Mouse (Mus musculus) liver, embryonic 11.5 days (tissue): Measurements from ENCODE around the gene Gm42906. TPM values are rescaled to one million over a fixed set of nuclear protein-coding genes. Genes with fewer than 3 reads are reported as not detected.

Source experiments
- ATAC-seq: fragments of 200-750 bp; cut with Nextera tagmentation; replicated peaks from 2 replicates; pipeline ENCODE4 v1.8.0; 2017; ENCODE audit warnings: moderate number of reproducible peaks, mild to moderate bottlenecking, moderate TSS enrichment, moderate library complexity; ENCODE audit not compliant: low FRiP score
- DNase-seq: peaks from one replicate; pipeline ENCODE4 v3.0.0-alpha.2; 2017; ENCODE audit warnings: low spot score
- H3K27ac ChIP-seq: fragments of 300-500 bp; sonication (generic); 2 replicates; pipeline ENCODE4 v1.5.1; 2014; ENCODE audit warnings: mild to moderate bottlenecking, low read depth, low read length, control low read depth
- H3K27me3 ChIP-seq: fragments of 300-500 bp; sonication (generic); replicated peaks from 2 replicates; pipeline ENCODE4 v1.6.1; 2014; ENCODE audit warnings: low read length, mixed read lengths; ENCODE audit not compliant: control insufficient read depth, insufficient read depth
- H3K36me3 ChIP-seq: fragments of 300-500 bp; sonication (generic); 2 replicates; pipeline ENCODE4 v1.6.1; 2014; ENCODE audit warnings: mild to moderate bottlenecking, low read length, moderate library complexity, mixed read lengths; ENCODE audit not compliant: control insufficient read depth, insufficient read depth
- H3K4me1 ChIP-seq: fragments of 300-500 bp; sonication (generic); replicated peaks from 2 replicates; pipeline ENCODE4 v1.6.1; 2014; ENCODE audit warnings: low read length, mixed read lengths; ENCODE audit not compliant: control insufficient read depth, insufficient read depth
- H3K4me2 ChIP-seq: fragments of 300-500 bp; sonication (generic); 2 replicates; pipeline ENCODE4 v1.6.1; 2014; ENCODE audit warnings: mild to moderate bottlenecking, control low read depth, moderate library complexity
- H3K4me3 ChIP-seq: fragments of 300-500 bp; sonication (generic); 2 replicates; pipeline ENCODE4 v1.5.1; 2014; ENCODE audit warnings: low read depth, low read length, control low read depth
- H3K9ac ChIP-seq: fragments of 300-500 bp; sonication (generic); 2 replicates; pipeline ENCODE4 v1.6.1; 2014; ENCODE audit warnings: low read depth, low read length, control low read depth
- H3K9me3 ChIP-seq: fragments of 300-500 bp; sonication (generic); 2 replicates; pipeline ENCODE4 v1.6.1; 2016; ENCODE audit warnings: low read length, inconsistent platforms, mixed read lengths; ENCODE audit not compliant: control insufficient read depth
- WGBS: fragments of 180-500 bp; shearing (Covaris S2); extraction: QIAGEN DNeasy Blood & Tissue Kit; methylation state at CpG from one replicate; pipeline ENCODE4 v1.1.7; 2014; 5-methylcytosine and 5-hydroxymethylcytosine counted together
- polyA plus RNA-seq: library from polyadenylated mRNA; unstranded; fragments of >200 nt; fragmentation: Nextera tagmentation; extraction: Ambion mirVana; gene quantifications from 2 replicates; pipeline ENCODE4 v1.2.1, GENCODE M21; 2014

Gene Gm42906
- polyA plus RNA-seq, 1 experiment from 2014 or later: not detected

DNA sequence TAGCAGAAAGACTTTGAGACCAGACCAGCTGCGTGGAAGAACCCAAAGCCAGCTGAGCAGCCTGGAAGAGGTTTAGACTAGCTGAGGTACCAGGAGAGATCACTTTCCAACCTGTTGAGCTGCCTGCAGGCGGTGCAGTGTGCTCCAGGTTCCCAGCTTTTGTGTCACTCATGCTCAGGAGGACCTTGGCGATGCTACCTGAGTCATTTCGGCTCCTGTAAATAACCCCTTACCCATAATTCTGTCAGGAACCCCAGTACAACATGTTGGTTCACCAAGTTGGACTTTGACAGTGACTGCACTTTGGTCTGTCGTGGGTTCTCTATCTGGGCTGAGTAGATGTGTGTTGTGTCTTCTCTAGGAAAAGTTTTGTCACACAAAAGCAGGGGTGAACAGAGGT is 409.5 kb downstream of the Gm42906 start:
- Histone ChIP-seq H3K27ac (no peak overlapping the region), H3K9ac (no peak overlapping the region), H3K4me3 (no peak overlapping the region), H3K4me1 (no peaks in the 10 kb centered on the region), H3K9me3 (0 out of 2 replicates have a peak, but pooled peaks cover 3% of the 10 kb centered on the region), H3K36me3 (no peaks in the 10 kb centered on the region), H3K27me3 (no peaks in the 10 kb centered on the region), H3K4me2 (no peak overlapping the region)
- DNase-seq (no peak), ATAC-seq (no peak)
- WGBS: 74% methylated on average over 5 of the region's 5 CpGs

Other genes with a start within 250 kb of the Gm42906 start
- gene Stard13, start 194.3 kb downstream of the Gm42906 start, polyA plus RNA-seq: 2.3 and 2.8 TPM in 2 replicates
- gene Vmn2r18, start 177.9 kb upstream of the Gm42906 start, polyA plus RNA-seq: 0.09 and 0.18 TPM in 2 replicates
- gene Rfc3, start 223.1 kb upstream of the Gm42906 start, polyA plus RNA-seq: 101 and 103 TPM in 2 replicates